Mouse (Mus musculus) retina, postnatal 7 days (tissue): ENCODE measurements around the gene Ankmy2.

Source experiments
- DNase-seq: peaks from one replicate; pipeline ENCODE4 v3.0.0-alpha.2; 2012; ENCODE audit warnings: low read depth, low spot score

Ankmy2 gene

DNA sequence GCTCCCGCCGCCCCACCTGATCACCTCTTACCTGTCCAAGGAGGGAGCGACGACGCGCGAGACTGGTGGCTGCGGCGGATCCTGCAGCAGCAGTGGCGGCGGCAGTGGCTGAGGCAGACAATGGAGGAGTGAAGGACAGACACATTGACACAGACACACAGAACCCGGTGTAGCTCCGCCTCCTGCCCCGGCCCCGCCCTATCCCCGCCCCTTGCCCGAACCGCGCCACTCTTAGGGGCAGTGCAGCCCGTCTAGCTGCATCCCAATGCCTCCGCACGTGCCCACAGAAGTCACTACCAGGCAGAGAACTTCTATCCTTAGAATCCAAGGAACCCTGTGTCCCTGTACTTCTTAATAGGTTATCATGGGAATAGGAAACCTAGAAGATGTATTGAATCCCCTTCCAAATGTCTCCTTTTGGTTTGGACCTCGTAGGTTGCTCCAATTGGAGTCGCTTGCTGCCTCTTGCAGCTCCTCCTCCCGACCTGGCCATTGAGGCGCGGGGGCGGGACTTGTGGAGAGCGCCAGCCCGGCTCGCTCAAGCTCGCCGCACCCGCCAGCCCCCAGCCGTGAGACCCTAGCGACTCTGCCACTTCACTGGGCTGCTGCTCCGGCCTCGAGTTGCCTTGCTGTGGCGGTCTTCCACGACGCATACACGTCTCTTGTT is at the start of gene Ankmy2:
Ankmy2 (plus strand) TSS at position 478 of the 667 bp plus-strand sequence.
- DNase-seq, result peak; percentile 89

GRCm38 (mm10) chr12:36108442-36108841 is 48.5 kb upstream of the Ankmy2 start:
- DNase-seq, result no peak

DNA sequence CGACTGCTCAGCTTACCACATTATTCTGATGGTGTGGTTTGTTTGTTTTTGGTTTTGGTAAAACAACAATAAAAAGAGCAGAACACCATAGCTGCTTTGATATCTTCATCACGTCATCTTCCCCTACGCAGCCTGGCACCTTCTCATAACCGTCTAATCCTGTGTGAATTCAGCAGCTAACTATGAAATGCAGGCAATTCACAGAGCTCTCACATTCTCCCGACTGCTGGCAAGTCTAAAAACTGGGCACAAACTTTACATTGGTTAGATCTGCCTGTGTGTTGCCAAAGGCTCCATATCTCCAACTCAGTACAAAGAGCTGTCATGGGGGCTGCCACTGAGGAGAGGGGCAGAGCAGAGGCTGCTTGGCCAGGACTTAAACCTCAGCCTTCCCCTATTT is 46.5 kb upstream of the Ankmy2 start:
- DNase-seq, result no peak

DNA sequence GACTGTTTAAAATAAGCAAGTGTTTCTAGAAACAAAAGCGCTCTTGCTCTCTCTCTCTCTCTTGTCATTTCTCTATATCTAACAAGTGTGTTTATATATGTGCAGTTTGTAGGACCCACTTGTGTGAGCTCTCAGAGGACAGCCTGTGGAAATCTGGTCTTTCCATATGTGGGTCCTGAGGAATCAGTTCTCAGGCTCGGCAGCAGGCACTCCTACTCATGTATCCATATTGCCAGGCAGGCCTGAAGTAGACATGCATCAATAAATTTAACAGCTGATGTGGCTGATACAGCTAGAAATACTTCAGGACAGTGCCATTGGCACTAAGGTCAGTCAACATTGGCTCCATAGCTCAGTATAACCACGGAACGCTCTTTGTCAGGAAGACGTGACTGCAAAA is 45.8 kb upstream of the Ankmy2 start:
- DNase-seq, result no peak

DNA sequence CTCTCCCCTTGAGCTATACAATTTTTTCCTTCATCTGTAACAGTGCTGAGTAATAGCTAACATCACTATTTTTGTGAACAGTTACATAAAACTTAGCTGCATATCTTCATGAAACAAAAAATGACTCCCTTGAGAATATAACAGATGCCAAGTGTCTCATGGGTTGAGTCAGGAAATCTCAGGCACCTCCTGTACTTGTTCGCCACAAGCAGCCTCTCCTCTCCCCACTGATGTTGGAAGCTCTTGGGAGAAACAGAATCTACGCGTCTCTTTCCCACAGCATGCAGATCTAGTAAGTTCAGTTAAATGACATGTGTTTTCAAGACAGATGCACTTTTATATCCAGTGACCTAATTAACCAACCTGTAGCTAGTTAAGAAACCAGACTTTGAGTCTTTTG is 44.8 kb upstream of the Ankmy2 start:
- no peak for DNase-seq

GRCm38 (mm10) chr12:36117161-36117560 is 39.8 kb upstream of the Ankmy2 start:
- DNase-seq, result no peak

GRCm38 (mm10) chr12:36119244-36119643 is 37.7 kb upstream of the Ankmy2 start:
- DNase-seq, result no peak

GRCm38 (mm10) chr12:36126049-36126448 is 30.9 kb upstream of the Ankmy2 start:
- DNase-seq, result no peak

DNA sequence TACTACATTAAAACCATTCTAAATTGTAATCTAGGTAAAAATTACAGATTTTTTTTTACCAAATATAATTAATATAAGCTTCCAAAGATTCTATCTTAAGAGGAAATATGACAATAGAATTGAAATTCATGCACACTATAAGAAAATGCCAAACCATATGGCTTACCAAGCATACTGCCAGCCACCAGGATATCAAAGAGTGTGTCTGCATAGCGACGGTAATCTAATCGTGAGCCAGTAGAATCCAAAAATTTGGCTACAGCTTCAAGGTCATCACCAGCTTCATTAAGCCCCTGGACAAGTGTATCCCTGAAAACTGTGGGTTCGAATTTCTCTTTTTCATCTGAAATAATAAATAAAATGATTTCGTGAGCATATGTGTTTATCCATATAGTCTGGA is 27.1 kb upstream of the Ankmy2 start:
- no peak for DNase-seq

- DNase-seq, result no peak
Observed at GRCm38 (mm10) chr12:36132254-36132653, 24.7 kb upstream of the Ankmy2 start.

- DNase-seq, result no peak
Observed at GRCm38 (mm10) chr12:36132668-36133067, 24.2 kb upstream of the Ankmy2 start.

DNA sequence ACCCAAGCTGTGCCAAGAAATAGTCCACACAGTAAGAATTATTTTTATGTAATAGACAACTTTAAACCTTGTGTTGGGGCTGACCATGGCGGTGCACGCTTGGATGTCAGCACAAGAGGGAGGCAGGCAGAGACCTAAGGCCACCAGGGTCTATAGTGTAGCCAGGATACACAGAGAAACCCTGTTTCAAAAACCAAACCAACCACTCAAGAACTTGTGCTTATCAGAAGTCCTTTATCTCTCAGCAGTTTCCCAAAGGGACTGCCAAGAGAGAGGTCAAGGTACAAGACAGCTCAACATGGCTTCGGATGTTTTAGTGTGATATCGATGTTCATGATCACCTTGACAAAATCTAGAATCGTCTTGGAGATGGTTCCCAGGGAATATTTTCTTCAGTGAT is 23.4 kb upstream of the Ankmy2 start:
- no peak for DNase-seq

GRCm38 (mm10) chr12:36134111-36134510 is 22.8 kb upstream of the Ankmy2 start:
- no peak for DNase-seq

- DNase-seq, result no peak
Observed at GRCm38 (mm10) chr12:36135409-36135808, 21.5 kb upstream of the Ankmy2 start.

DNA sequence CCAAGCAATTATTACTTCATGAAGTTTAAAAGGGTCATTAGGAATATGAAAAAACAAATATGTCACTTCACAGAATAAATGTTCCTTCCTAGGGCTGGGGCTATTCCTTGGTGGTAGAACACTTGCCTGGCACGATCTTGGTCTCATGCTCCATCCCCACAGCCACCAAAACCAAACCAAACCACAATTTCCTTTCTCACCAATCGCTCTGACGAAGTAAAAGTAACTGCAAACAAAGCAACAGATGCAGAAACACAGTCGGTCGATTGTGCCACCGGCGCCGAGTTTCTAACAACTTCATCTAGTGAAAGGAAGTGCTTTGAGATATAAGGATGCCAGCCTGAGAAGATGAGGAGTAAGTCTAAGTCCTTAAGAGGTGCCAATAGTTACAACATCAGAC is 20.6 kb upstream of the Ankmy2 start:
- no peak for DNase-seq

DNA sequence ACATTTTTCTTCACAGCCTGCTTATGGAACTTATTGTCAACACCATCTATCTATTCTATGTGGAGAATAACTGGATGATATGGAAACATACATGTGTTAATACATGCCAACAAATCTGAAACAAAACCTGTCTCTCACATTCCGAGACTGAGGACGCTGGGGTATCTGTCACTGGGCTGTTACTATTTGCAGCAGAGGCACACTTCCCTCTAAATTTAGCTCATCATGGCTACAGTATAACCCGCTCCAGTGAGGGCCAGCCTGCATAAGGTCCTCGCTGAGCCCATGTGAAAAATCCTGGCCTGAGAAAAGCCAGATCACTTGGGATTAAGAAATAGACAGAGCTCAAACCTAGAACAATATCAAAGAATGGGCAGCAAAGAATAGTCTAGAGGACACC is 19.7 kb upstream of the Ankmy2 start:
- DNase-seq, result no peak

- no peak for DNase-seq
Observed at GRCm38 (mm10) chr12:36140401-36140800, 16.5 kb upstream of the Ankmy2 start.

DNA sequence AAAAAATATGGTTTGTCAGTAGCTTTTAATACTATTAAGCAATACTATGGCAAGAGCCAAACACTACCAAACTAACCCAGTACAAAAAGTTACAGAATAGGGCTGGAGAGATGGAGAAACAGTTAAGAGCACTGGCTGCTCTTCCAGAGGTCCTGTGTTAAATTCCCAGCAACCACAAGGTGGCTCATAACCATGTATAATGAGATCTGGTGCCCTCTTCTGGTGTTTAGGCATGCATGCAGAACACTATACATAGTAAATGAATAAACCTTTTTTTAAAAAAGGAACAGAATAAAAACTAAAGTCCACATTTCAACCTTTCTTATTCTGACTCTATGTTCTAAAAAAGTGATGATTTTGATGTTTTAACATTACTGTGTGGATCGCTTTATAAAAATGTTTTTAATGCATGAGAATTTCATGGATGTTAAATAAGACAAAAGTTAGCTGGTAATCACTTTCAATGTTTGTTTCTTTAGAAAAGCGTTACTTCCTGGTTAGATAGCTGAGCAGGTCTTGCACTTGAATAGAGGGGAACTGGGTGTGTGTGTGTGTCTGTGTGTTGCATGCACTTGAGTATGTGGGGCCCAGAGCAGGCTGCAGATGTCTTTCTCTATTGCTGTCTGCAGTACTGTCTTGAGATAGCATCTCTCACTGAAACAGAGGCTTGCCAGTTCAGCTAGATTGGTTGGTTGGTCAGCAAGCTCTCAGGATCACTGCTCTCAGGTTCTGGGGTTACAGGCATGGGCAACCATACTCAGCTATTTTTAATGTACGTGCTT is 10.5 kb upstream of the Ankmy2 start:
- DNase-seq, result no peak

- no peak for DNase-seq
Observed at GRCm38 (mm10) chr12:36150265-36150664, 6.6 kb upstream of the Ankmy2 start.

DNA sequence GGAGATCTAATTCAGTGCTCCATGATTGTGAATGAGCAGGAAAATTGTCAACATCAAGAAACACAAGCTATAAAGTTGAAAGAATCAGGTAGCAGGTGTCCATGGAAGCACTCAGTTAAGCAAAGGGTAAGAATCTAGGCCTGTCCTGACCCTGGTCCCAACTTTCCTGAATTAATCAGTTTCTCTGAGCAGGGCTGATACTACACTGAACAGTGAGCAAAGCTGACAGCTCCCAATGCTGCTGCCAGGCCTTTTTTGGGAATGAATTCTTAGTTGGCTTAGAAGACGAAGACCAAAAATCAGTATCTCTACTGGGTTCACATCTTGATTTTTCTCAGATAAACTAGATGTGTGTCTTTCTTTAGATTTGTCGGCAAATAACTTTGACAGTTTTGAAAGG is 6.2 kb upstream of the Ankmy2 start:
- DNase-seq, result no peak

DNA sequence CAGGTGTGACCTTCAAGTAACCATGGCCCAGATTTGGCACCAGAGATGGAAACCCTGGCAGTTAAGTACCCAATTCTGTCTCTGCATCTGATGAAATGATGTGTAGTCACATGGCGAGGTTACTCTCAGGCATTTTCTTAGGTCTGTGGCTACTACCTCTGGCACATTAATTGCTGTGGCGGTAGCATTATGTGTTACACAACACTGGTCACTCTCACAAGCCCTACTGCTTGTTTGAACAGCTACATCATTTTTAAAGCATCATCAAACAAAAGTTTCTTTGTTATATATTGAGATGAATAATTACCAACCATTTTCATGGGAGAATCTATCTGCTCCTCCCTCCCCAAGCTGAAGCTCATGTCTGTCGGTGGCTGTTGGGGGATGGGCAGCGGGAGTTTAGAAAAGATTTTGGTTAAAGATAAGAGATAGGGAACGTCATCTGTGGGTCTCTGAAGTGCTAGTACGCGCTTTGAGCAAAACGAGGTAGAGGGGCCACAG is 1.7 kb upstream of the Ankmy2 start:
- DNase-seq, result no peak

DNA sequence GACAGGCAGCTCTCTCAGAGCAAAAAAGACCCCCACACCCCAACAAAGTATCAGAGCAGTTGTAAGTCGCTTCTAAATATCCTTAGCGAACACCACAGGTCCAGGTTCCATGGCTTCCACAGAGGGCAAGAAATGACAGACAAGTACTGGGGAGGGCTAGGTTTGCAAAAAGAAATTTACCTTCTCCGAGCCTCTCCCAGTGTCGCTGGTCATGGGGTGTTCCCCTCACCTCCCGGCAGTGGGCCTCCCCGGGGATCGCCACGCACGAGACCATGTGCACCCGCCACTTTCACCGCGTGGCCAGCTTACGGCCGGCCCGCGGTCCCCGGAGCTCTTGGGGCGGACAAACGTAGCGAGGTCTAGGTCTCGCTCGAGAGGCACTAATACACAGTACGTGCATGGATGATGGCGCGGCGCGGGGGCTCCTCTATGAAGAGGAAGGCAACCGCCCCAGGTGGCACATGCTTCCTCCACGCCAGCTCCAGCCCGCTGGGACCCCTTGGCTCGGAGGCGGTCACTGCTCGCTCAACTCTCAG is 745 bp upstream of the Ankmy2 start:
- DNase-seq, result no peak

- no peak for DNase-seq
Observed at GRCm38 (mm10) chr12:36157304-36157637, 357 bp downstream of the Ankmy2 start.
